Mouse (Mus musculus) midbrain, embryonic 14.5 days (tissue): ENCODE data around the gene Adh1. TPM values are rescaled to one million over a fixed set of nuclear protein-coding genes. Genes with fewer than 3 reads are reported as not detected.

ENCODE experiments used
- ATAC-seq: fragments of 200-750 bp; cut with Nextera tagmentation; 2 replicates; pipeline ENCODE4 v1.8.0; 2017; ENCODE audit warnings: moderate number of reproducible peaks, moderate library complexity; ENCODE audit not compliant: low FRiP score, low TSS enrichment
- DNase-seq: peaks from one replicate; pipeline ENCODE4 v3.0.0-alpha.2; 2015
- H3K27ac ChIP-seq: fragments of 300-500 bp; sonication (generic); replicated peaks from 2 replicates; pipeline ENCODE4 v1.5.1; 2014; ENCODE audit warnings: mild to moderate bottlenecking, low read depth, low read length, moderate library complexity
- H3K27me3 ChIP-seq: fragments of 300-500 bp; sonication (generic); 2 replicates; pipeline ENCODE4 v1.6.1; 2014; ENCODE audit warnings: low read length, control low read depth, mixed read lengths; ENCODE audit not compliant: control insufficient read depth, insufficient read depth
- H3K36me3 ChIP-seq: fragments of 300-500 bp; sonication (generic); 2 replicates; pipeline ENCODE4 v1.6.1; 2014; ENCODE audit warnings: low read length, control low read depth; ENCODE audit not compliant: control insufficient read depth, insufficient read depth
- H3K4me1 ChIP-seq: fragments of 300-500 bp; sonication (generic); 2 replicates; pipeline ENCODE4 v1.6.1; 2014; ENCODE audit warnings: mild to moderate bottlenecking, antibody characterized with exemption, low read length, control low read depth; ENCODE audit not compliant: control insufficient read depth, insufficient read depth
- H3K4me2 ChIP-seq: fragments of 300-500 bp; sonication (generic); 2 replicates; pipeline ENCODE4 v1.6.1; 2014; ENCODE audit warnings: mild to moderate bottlenecking, low read length, moderate library complexity
- H3K4me3 ChIP-seq: fragments of 300-500 bp; sonication (generic); replicated peaks from 2 replicates; pipeline ENCODE4 v1.5.1; 2014; ENCODE audit warnings: low read depth, low read length
- H3K9ac ChIP-seq: fragments of 300-500 bp; sonication (generic); replicated peaks from 2 replicates; pipeline ENCODE4 v1.6.1; 2014; ENCODE audit warnings: mild to moderate bottlenecking, low read length, moderate library complexity
- H3K9me3 ChIP-seq: fragments of 300-500 bp; sonication (generic); 2 replicates; pipeline ENCODE4 v1.6.1; 2016; ENCODE audit warnings: low read length, control low read depth, mixed read lengths; ENCODE audit not compliant: control insufficient read depth
- WGBS: fragments of 180-500 bp; shearing (Covaris S2); extraction: QIAGEN DNeasy Blood & Tissue Kit; methylation state at CpG from one replicate; pipeline ENCODE4 v1.1.7; 2014; 5-methylcytosine and 5-hydroxymethylcytosine counted together
- polyA plus RNA-seq: library from polyadenylated mRNA; unstranded; fragments of >200 nt; fragmentation: Nextera tagmentation; extraction: Ambion mirVana; gene quantifications from 2 replicates; pipeline ENCODE4 v1.2.1, GENCODE M21; 2014

Adh1 gene
- polyA plus RNA-seq, 1 experiment from 2014 or later, result 0.51 TPM

GRCm38 (mm10) chr3:138244338-138244874 lies 16.4 kb upstream of the Adh1 start:
- Histone ChIP-seq H3K9me3 (no peaks in the 10 kb centered on the region), H3K9ac (no peak overlapping the region), H3K36me3 (no peaks in the 10 kb centered on the region), H3K4me3 (no peak overlapping the region), H3K4me2 (no peak overlapping the region), H3K4me1 (0 out of 2 replicates have a peak, but pooled peaks cover 3% of the 10 kb centered on the region), H3K27me3 (no peaks in the 10 kb centered on the region), H3K27ac (no peak overlapping the region)
- no peak for ATAC-seq
- 83% methylated on average over 7 of the region's 7 CpGs for WGBS
- DNase-seq, result no peak

GRCm38 (mm10) chr3:138246511-138247020 lies 14.2 kb upstream of the Adh1 start:
- Histone ChIP-seq H3K4me1 (0 out of 2 replicates have a peak, but pooled peaks cover under 1% of the 10 kb centered on the region), H3K36me3 (no peaks in the 10 kb centered on the region), H3K4me3 (no peak overlapping the region), H3K4me2 (no peak overlapping the region), H3K9ac (no peak overlapping the region), H3K27me3 (no peaks in the 10 kb centered on the region), H3K9me3 (no peaks in the 10 kb centered on the region), H3K27ac (no peak overlapping the region)
- DNase-seq (no peak), ATAC-seq (no peak)

GRCm38 (mm10) chr3:138247241-138247640 lies 13.6 kb upstream of the Adh1 start:
- Histone ChIP-seq H3K36me3 (no peaks in the 10 kb centered on the region), H3K27me3 (no peaks in the 10 kb centered on the region), H3K4me1 (no peaks in the 10 kb centered on the region), H3K4me2 (no peak overlapping the region), H3K9me3 (no peaks in the 10 kb centered on the region), H3K9ac (no peak overlapping the region), H3K4me3 (no peak overlapping the region), H3K27ac (no peak overlapping the region)
- DNase-seq (no peak), ATAC-seq (no peak)
- 87% methylated on average over 4 of the region's 4 CpGs for WGBS

GRCm38 (mm10) chr3:138248011-138248410 lies 12.8 kb upstream of the Adh1 start:
- no peaks in the 10 kb centered on the region for H3K27me3 ChIP-seq
- DNase-seq (no peak), ATAC-seq (no peak)
- H3K27ac ChIP-seq, result no peak overlapping the region
- no peak overlapping the region for H3K4me2 ChIP-seq
- H3K4me3 ChIP-seq, result no peak overlapping the region
- no peaks in the 10 kb centered on the region for H3K36me3 ChIP-seq
- H3K9me3 ChIP-seq, result no peaks in the 10 kb centered on the region
- H3K9ac ChIP-seq, result no peak overlapping the region
- WGBS, result 63% methylated on average over 7 of the region's 7 CpGs
- no peaks in the 10 kb centered on the region for H3K4me1 ChIP-seq

- Histone ChIP-seq H3K9ac (no peak overlapping the region), H3K27me3 (no peaks in the 10 kb centered on the region), H3K9me3 (no peaks in the 10 kb centered on the region), H3K27ac (no peak overlapping the region), H3K36me3 (no peaks in the 10 kb centered on the region), H3K4me1 (no peaks in the 10 kb centered on the region), H3K4me3 (no peak overlapping the region), H3K4me2 (no peak overlapping the region)
- ATAC-seq (no peak), DNase-seq (no peak)
- WGBS, result 89% methylated on average over 8 of the region's 8 CpGs
Measured at GRCm38 (mm10) chr3:138248746-138249145, 12.0 kb upstream of the Adh1 start.

GRCm38 (mm10) chr3:138251156-138251555 lies 9.6 kb upstream of the Adh1 start:
- DNase-seq, result no peak
- H3K4me1 ChIP-seq, result no peaks in the 10 kb centered on the region
- no peak overlapping the region for H3K27ac ChIP-seq
- no peak overlapping the region for H3K4me2 ChIP-seq
- H3K36me3 ChIP-seq, result no peaks in the 10 kb centered on the region
- H3K4me3 ChIP-seq, result no peak overlapping the region
- H3K9me3 ChIP-seq, result no peaks in the 10 kb centered on the region
- H3K9ac ChIP-seq, result no peak overlapping the region
- 85% methylated on average over 6 of the region's 6 CpGs for WGBS
- H3K27me3 ChIP-seq, result no peaks in the 10 kb centered on the region
- ATAC-seq, result no peak

- Histone ChIP-seq H3K36me3 (no peaks in the 10 kb centered on the region), H3K9me3 (no peaks in the 10 kb centered on the region), H3K4me2 (no peak overlapping the region), H3K9ac (no peak overlapping the region), H3K4me3 (no peak overlapping the region), H3K27ac (no peak overlapping the region), H3K27me3 (no peaks in the 10 kb centered on the region), H3K4me1 (no peaks in the 10 kb centered on the region)
- ATAC-seq, result no peak
- DNase-seq, result no peak
- 36% methylated on average over 5 of the region's 5 CpGs for WGBS
Measured at GRCm38 (mm10) chr3:138254205-138254604, 6.6 kb upstream of the Adh1 start.

GRCm38 (mm10) chr3:138255366-138255765 lies 5.4 kb upstream of the Adh1 start:
- no peak overlapping the region for H3K4me2 ChIP-seq
- H3K9me3 ChIP-seq, result no peaks in the 10 kb centered on the region
- DNase-seq, result no peak
- no peak for ATAC-seq
- WGBS, result 93% methylated on average over 3 of the region's 3 CpGs
- H3K27me3 ChIP-seq, result no peaks in the 10 kb centered on the region
- H3K9ac ChIP-seq, result no peak overlapping the region
- no peaks in the 10 kb centered on the region for H3K36me3 ChIP-seq
- H3K4me3 ChIP-seq, result no peak overlapping the region
- H3K27ac ChIP-seq, result no peak overlapping the region
- H3K4me1 ChIP-seq, result no peaks in the 10 kb centered on the region

- no peak for ATAC-seq
- Histone ChIP-seq H3K4me1 (no peaks in the 10 kb centered on the region), H3K27ac (no peak overlapping the region), H3K36me3 (no peaks in the 10 kb centered on the region), H3K4me3 (no peak overlapping the region), H3K9me3 (no peaks in the 10 kb centered on the region), H3K9ac (no peak overlapping the region), H3K4me2 (no peak overlapping the region), H3K27me3 (no peaks in the 10 kb centered on the region)
- DNase-seq, result no peak
- 84% methylated on average over 9 of the region's 9 CpGs for WGBS
Measured at GRCm38 (mm10) chr3:138255780-138256550, 4.8 kb upstream of the Adh1 start.
